Mouse (Mus musculus) hindbrain, postnatal 0 days (tissue): ENCODE results near the gene Haus3. TPM values are rescaled to one million over a fixed set of nuclear protein-coding genes. Genes with fewer than 3 reads are reported as not detected.
A peak's percentile ranks its signal among the peaks of the same experiment; 100 is the strongest.

Experiments
- ATAC-seq: fragments of 200-750 bp; cut with Nextera tagmentation; 2 replicates; pipeline ENCODE4 v1.8.0; 2017; ENCODE audit warnings: mild to moderate bottlenecking, moderate TSS enrichment, moderate library complexity
- DNase-seq: peaks from one replicate; pipeline ENCODE4 v3.0.0-alpha.2; 2015; ENCODE audit warnings: low spot score
- H3K27ac ChIP-seq: fragments of 300-500 bp; sonication (generic); 2 replicates; pipeline ENCODE4 v1.5.1; 2014; ENCODE audit warnings: mild to moderate bottlenecking
- H3K27me3 ChIP-seq: fragments of 300-500 bp; sonication (generic); 2 replicates; pipeline ENCODE4 v1.6.1; 2014; ENCODE audit warnings: low read length, mixed read lengths; ENCODE audit not compliant: insufficient read depth
- H3K36me3 ChIP-seq: fragments of 300-500 bp; sonication (generic); 2 replicates; pipeline ENCODE4 v1.6.1; 2014; ENCODE audit warnings: low read length, mixed read lengths; ENCODE audit not compliant: insufficient read depth
- H3K4me1 ChIP-seq: fragments of 300-500 bp; sonication (generic); 2 replicates; pipeline ENCODE4 v1.6.1; 2014; ENCODE audit warnings: antibody characterized with exemption, low read length, mixed read lengths; ENCODE audit not compliant: insufficient read depth
- H3K4me2 ChIP-seq: fragments of 300-500 bp; sonication (generic); 2 replicates; pipeline ENCODE4 v1.6.1; 2014; ENCODE audit warnings: low read depth, mild to moderate bottlenecking, low read length, moderate library complexity, mixed read lengths
- H3K4me3 ChIP-seq: fragments of 300-500 bp; sonication (generic); 2 replicates; pipeline ENCODE4 v1.5.1; 2014; ENCODE audit warnings: low read length
- H3K9ac ChIP-seq: fragments of 300-500 bp; sonication (generic); replicated peaks from 2 replicates; pipeline ENCODE4 v1.6.1; 2014; ENCODE audit warnings: mild to moderate bottlenecking, low read length, moderate library complexity, mixed read lengths
- H3K9me3 ChIP-seq: fragments of 300-500 bp; sonication (generic); 2 replicates; pipeline ENCODE4 v1.6.1; 2016; ENCODE audit warnings: low read length, mixed read lengths
- CTCF ChIP-seq: IDR thresholded peaks from 2 replicates; pipeline ENCODE4 v1.5.1; 2016; ENCODE audit warnings: antibody characterized with exemption, control low read depth, low read depth
- WGBS: fragments of 180-500 bp; shearing (Covaris S2); extraction: QIAGEN DNeasy Blood & Tissue Kit; methylation state at CpG from one replicate; pipeline ENCODE4 v1.1.7; 2014; 5-methylcytosine and 5-hydroxymethylcytosine counted together
- polyA plus RNA-seq: library from polyadenylated mRNA; unstranded; fragments of >200 nt; fragmentation: Nextera tagmentation; extraction: Ambion mirVana; gene quantifications from 2 replicates; pipeline ENCODE4 v1.2.1, GENCODE M21; 2015
- total RNA-seq: library from RNA; depleted of rRNA; stranded (reverse); fragments of >200 nt; gene quantifications from 2 replicates; pipeline ENCODE4 v1.2.3, GENCODE M21; 2014; rRNA removed

Haus3 gene
- total and polyA plus RNA-seq, 2 experiments from 2014 or later = 4.1 to 12.7 TPM

DNA sequence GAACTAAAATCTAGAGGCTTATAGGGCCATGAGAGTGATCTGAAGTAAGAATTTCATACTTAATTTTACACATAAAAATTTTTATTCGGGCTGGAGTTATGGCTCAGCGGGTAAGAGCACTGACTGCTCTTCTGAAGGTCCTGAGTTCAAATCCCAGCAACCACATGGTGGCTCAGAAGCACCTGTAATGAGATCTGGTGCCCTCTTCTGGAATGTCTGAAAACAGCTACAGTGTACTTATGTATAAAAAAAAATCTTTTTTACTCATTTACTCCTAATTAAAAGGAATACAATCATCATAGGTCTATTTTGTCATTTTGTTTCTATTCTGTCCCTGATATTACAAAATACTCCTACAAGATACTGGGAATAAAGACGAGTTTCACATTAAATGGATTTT is 21.8 kb downstream of the Haus3 start:
- 0 out of 2 replicates have a peak, but pooled peaks have one; percentile 9 for TF ChIP-seq CTCF
- Histone ChIP-seq H3K4me1 (no peaks in the 10 kb centered on the region), H3K4me3 (no peak overlapping the region), H3K9me3 (no peaks in the 10 kb centered on the region), H3K36me3 (no peaks in the 10 kb centered on the region), H3K27me3 (no peaks in the 10 kb centered on the region), H3K4me2 (no peak overlapping the region), H3K27ac (no peak overlapping the region), H3K9ac (no peak overlapping the region)
- WGBS = 89% methylated on average over 3 of the region's 3 CpGs
- ATAC-seq = no peak
- no peak for DNase-seq

DNA sequence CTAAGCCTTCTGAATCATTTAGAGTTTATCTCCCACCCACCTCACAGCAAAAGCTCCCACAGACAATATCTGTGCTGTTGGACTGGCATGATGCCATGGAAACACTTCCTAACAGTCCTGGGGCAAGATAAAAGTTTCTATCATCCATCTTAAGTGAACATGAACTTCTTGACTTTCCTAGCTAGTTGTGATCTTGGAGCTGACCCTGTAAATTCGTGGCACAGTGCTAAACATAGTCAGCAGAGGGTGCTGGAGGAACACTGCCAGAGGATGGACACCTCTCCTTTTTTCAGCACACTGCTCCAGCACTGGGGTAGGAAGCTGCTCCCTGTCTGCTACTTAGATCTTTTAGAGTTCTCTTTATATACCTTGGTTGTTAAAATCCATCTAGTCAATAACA is 29.6 kb downstream of the Haus3 start:
- Histone ChIP-seq H3K4me2 (no peak overlapping the region), H3K27ac (no peak overlapping the region), H3K9me3 (no peaks in the 10 kb centered on the region), H3K4me1 (no peaks in the 10 kb centered on the region), H3K27me3 (no peaks in the 10 kb centered on the region), H3K36me3 (no peaks in the 10 kb centered on the region), H3K9ac (no peak overlapping the region), H3K4me3 (no peak overlapping the region)
- ATAC-seq = no peak
- peak; percentile 77 for TF ChIP-seq CTCF
- DNase-seq = peak; percentile 52
- WGBS = 9% methylated on average over 1 of the region's 1 CpGs

DNA sequence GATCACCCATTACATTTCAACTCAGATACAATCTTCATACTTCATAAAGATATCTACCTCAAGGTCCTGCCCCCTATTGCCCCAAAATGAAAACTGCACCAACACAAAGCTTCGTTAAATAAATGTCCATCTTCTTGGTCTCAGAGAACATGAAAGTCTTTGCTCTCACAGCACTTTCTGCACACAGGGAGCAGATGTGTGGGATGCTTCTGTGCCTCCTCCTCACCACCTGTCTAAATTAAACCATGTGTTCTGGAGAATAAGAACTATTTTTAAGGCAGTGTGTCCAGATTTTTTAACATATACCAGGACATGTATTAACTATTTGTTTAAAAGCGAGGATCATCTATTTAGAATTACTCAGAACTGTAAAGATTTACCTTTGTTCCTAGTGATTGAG is 36.6 kb downstream of the Haus3 start:
- H3K27ac ChIP-seq = no peak overlapping the region
- no peaks in the 10 kb centered on the region for H3K4me1 ChIP-seq
- H3K4me2 ChIP-seq = no peak overlapping the region
- no peak overlapping the region for H3K9ac ChIP-seq
- H3K9me3 ChIP-seq = no peaks in the 10 kb centered on the region
- no peak overlapping the region for H3K4me3 ChIP-seq
- H3K27me3 ChIP-seq = no peaks in the 10 kb centered on the region
- no peak for TF ChIP-seq CTCF
- 82% methylated on average over 2 of the region's 2 CpGs for WGBS
- ATAC-seq (no peak), DNase-seq (no peak)
- no peaks in the 10 kb centered on the region for H3K36me3 ChIP-seq

DNA sequence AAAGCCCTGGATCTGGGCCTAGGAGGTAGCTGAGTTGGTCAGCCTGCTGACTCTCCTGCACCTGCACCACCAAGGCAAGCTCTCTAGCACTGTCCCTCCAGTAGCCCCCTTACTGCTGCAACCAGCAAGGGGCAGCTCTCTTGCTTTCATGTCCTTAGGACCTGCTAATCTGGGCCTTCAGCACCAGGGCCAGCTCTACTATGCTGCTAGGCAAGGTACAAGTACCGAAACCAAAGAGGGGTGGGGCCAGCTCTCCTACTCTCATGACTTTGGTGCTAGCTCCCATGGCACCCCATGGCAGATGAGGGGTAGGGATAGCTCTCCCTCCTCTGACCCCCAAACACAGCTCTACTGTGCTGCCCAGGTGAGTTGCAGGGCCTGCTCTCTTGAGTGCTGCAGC is 45.2 kb downstream of the Haus3 start:
- no peaks in the 10 kb centered on the region for H3K9me3 ChIP-seq
- no peaks in the 10 kb centered on the region for H3K27me3 ChIP-seq
- no peak for TF ChIP-seq CTCF
- H3K4me3 ChIP-seq = no peak overlapping the region
- no peak overlapping the region for H3K27ac ChIP-seq
- no peak for ATAC-seq
- no peaks in the 10 kb centered on the region for H3K4me1 ChIP-seq
- WGBS = 38% methylated on average over 1 of the region's 1 CpGs
- no peak for DNase-seq
- no peak overlapping the region for H3K9ac ChIP-seq
- no peaks in the 10 kb centered on the region for H3K36me3 ChIP-seq
- H3K4me2 ChIP-seq = no peak overlapping the region

DNA sequence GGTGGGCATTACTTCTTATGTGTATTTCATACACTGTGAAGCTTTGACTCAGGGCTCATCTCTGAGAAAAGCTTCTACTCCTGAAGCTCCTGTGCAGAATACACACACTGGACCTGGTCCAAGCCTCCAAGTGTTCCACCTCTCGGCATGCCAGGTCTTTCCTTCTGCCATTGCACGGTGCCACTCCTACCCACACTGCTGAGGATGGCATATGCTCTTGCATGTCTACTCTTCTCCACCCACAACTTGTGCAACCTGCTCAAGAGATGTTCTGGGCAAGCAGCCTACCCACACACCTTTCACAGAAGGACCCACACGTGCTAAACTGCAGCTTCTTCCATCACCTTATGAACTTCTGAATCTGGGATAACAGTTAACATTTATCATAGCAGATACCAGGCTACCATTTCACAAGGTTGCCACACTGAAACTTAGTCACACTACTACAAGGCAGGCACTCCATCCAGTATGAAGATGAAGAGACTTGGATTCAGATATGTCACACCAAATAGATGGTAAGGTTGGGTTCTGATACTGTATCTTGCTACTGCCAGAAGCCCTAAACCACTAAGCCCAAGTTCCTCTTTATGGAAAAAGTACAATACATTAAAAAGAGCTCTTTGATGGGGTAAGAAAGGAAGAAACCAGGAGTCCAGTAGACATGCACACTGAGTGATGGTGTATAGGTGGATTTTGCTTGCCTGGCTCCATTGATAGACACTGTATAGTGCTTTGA is 50.0 kb downstream of the Haus3 start:
- 78% methylated on average over 3 of the region's 3 CpGs for WGBS
- no peak overlapping the region for H3K4me3 ChIP-seq
- H3K9me3 ChIP-seq = no peaks in the 10 kb centered on the region
- ATAC-seq (no peak), DNase-seq (no peak)
- no peaks in the 10 kb centered on the region for H3K27me3 ChIP-seq
- H3K9ac ChIP-seq = no peak overlapping the region
- H3K27ac ChIP-seq = no peak overlapping the region
- H3K4me1 ChIP-seq = no peaks in the 10 kb centered on the region
- H3K36me3 ChIP-seq = no peaks in the 10 kb centered on the region
- no peak for TF ChIP-seq CTCF
- no peak overlapping the region for H3K4me2 ChIP-seq

DNA sequence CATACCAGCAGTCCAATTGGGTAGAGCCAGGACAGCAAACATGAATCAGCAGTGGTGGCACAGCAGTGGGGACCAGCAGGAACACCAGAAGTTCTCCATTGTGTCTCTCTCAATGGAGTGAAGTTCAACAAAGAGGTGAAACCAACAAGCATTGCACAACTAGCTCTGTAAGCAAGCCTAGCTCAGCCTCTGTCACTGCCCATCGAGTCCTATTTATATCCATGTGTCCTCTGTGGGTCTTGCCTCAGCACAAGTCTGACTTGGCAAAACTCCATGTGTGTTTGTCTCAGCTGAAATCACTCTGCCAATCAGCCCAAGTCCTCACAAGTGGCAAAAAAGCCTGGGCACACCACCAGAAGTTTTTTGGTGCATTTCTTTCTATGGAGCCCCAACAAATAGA is 63.6 kb downstream of the Haus3 start:
- ATAC-seq (no peak), DNase-seq (peak; percentile 6)
- no peak overlapping the region for H3K27ac ChIP-seq
- no peak overlapping the region for H3K9ac ChIP-seq
- no peaks in the 10 kb centered on the region for H3K9me3 ChIP-seq
- no peak for TF ChIP-seq CTCF
- no peaks in the 10 kb centered on the region for H3K36me3 ChIP-seq
- 57% methylated on average over 1 of the region's 1 CpGs for whole genome bisulfite sequencing
- H3K27me3 ChIP-seq = no peaks in the 10 kb centered on the region
- H3K4me1 ChIP-seq = no peaks in the 10 kb centered on the region
- H3K4me3 ChIP-seq = no peak overlapping the region
- no peak overlapping the region for H3K4me2 ChIP-seq

Other genes starting within 250 kb of the Haus3 start
- 31.2 and 36.2 TPM in 2 replicates for gene Nelfa, start 233.1 kb downstream of the Haus3 start, total RNA-seq
- 29.4 and 29.6 TPM in 2 replicates for gene Nelfa, start 233.1 kb downstream of the Haus3 start, polyA plus RNA-seq
- 626 and 692 TPM in 2 replicates for gene Gm1673, start 186.1 kb downstream of the Haus3 start, total RNA-seq
- gene Gm1673, start 186.1 kb downstream of the Haus3 start, polyA plus RNA-seq = 695 and 703 TPM in 2 replicates
- 50.3 and 50.9 TPM in 2 replicates for gene Nat8l, start 173.5 kb downstream of the Haus3 start, total RNA-seq
- gene Nat8l, start 173.5 kb downstream of the Haus3 start, polyA plus RNA-seq = 6.0 and 6.4 TPM in 2 replicates
- 0.16 TPM in 1 of 2 replicates, not detected in the other for gene Poln, start 79 bp downstream of the Haus3 start, total RNA-seq
- gene Poln, start 79 bp downstream of the Haus3 start, polyA plus RNA-seq = 0.68 and 0.69 TPM in 2 replicates
- gene Mxd4, start 18.2 kb upstream of the Haus3 start, total RNA-seq = 73.3 and 99.1 TPM in 2 replicates
- 22.0 and 23.5 TPM in 2 replicates for gene Mxd4, start 18.2 kb upstream of the Haus3 start, polyA plus RNA-seq
- gene Zfyve28, start 118.9 kb upstream of the Haus3 start, total RNA-seq = 10.1 and 13.9 TPM in 2 replicates
- 3.0 and 3.8 TPM in 2 replicates for gene Zfyve28, start 118.9 kb upstream of the Haus3 start, polyA plus RNA-seq
- gene Cfap99, start 119.1 kb upstream of the Haus3 start, total RNA-seq = 0.97 TPM in 1 of 2 replicates, not detected in the other
- gene Cfap99, start 119.1 kb upstream of the Haus3 start, polyA plus RNA-seq = 0.13 and 0.19 TPM in 2 replicates
- 103 and 104 TPM in 2 replicates for gene Rnf4, start 166.8 kb upstream of the Haus3 start, total RNA-seq
- gene Rnf4, start 166.8 kb upstream of the Haus3 start, polyA plus RNA-seq = 119 and 127 TPM in 2 replicates
- 33.1 and 36.9 TPM in 2 replicates for gene Fam193a, start 200.4 kb upstream of the Haus3 start, total RNA-seq
- gene Fam193a, start 200.4 kb upstream of the Haus3 start, polyA plus RNA-seq = 9.6 and 11.6 TPM in 2 replicates